ENCODE assay signal across 23 mouse cellular contexts in the genomic region with DNA sequence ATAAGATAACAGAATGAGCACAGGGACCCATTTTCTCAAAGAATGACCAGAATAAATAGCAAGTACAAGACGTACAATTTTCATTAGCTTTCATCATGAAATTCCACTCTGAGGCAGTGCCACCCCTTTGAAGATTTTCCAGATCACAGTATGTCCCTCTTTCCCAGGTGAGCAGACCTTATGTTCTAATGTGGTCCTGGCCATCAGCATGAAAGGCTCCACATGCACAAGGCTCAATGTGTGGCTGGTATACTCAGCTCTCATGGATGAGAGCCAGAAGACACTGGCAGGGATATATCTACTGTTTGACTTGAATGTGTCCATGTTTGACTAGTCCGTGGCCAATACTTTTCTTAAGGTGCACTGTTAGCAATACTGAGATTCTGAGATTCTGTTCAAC.
DNase-seq lines count a peak whose midpoint lies in the region; ATAC-seq and TF ChIP-seq lines count a peak whose summit lies in the region.
"Had no signal": no experiment of that assay in that cellular context is flagged by ENCODE, and none has a peak within 500 bp of the region (broad histone marks: within the 10 kb centered on the region; RNA-seq: fewer than 3 reads in every experiment).

No protein-coding gene starts in this region.

- no peak overlapping the region for H3K27ac ChIP-seq in forebrain, postnatal 0 days (ENCODE audit: low read depth, low read length)
- H3K27ac ChIP-seq: embryonic facial prominence, embryonic 10.5 days; forebrain, embryonic 13.5 days; heart, embryonic 10.5 days; hindbrain, embryonic 12.5 days had no signal

- peak; percentile 99 for ATAC-seq in cerebellum, adult (ENCODE audit: insufficient number of reproducible peaks, low FRiP score, low TSS enrichment)
- ATAC-seq in forebrain, postnatal 0 days: no peak
- ATAC-seq: CD4-positive, CD25-positive, alpha-beta regulatory T cell, adult 4 months; forebrain, embryonic 13.5 days; hindbrain, embryonic 16.5 days; inflammation-experienced regulatory T-cells, adult 6 months; intestine, postnatal 0 days had no signal

- no peak overlapping the region for H3K4me3 ChIP-seq in forebrain, postnatal 0 days (ENCODE audit: low read depth, low read length)
- H3K4me3 ChIP-seq: embryonic facial prominence, embryonic 10.5 days; forebrain, embryonic 13.5 days; heart, embryonic 10.5 days; hindbrain, embryonic 12.5 days had no signal

- no peak for DNase-seq in cerebellum, postnatal 4 days (ENCODE audit: low spot score in 2 of 2)
- DNase-seq in cerebellum, adult 9-10 months: peak; percentile 92
- peak; percentile 68 to 74 for DNase-seq in cerebellum, postnatal 25 days
- DNase-seq in left cerebral cortex, adult 11 months (ENCODE audit: low spot score): no peak
- no peak for DNase-seq in forebrain, postnatal 0 days
- no peak for DNase-seq in layer of hippocampus, adult 9-11 months
- DNase-seq: adrenal gland, postnatal 10 days; B cell, adult 2 months; gastrocnemius, postnatal 10 days; heart, adult 18-20 months; heart, postnatal 10 days; heart, postnatal 4 days; kidney, adult 9 months had no signal

- H3K27me3 ChIP-seq in forebrain, postnatal 0 days (ENCODE audit: insufficient read depth, low read length): no peaks in the 10 kb centered on the region
- H3K27me3 ChIP-seq: forebrain, embryonic 13.5 days; hindbrain, embryonic 12.5 days had no signal

- no peaks in the 10 kb centered on the region for H3K4me1 ChIP-seq in forebrain, postnatal 0 days (ENCODE audit: insufficient read depth)
- H3K4me1 ChIP-seq: embryonic facial prominence, embryonic 10.5 days; forebrain, embryonic 13.5 days; heart, embryonic 10.5 days; hindbrain, embryonic 12.5 days had no signal

- no peaks in the 10 kb centered on the region for H3K36me3 ChIP-seq in forebrain, postnatal 0 days (ENCODE audit: insufficient read depth)
- H3K36me3 ChIP-seq: embryonic facial prominence, embryonic 10.5 days; G1E; heart, embryonic 10.5 days; hindbrain, embryonic 12.5 days had no signal

- no peak for TF ChIP-seq CTCF in forebrain, postnatal 0 days (IDR thresholded peaks at IDR 0.05; ENCODE audit: low read depth)

- no peak overlapping the region for H3K4me2 ChIP-seq in forebrain, postnatal 0 days (ENCODE audit: low read depth)
- H3K4me2 ChIP-seq: forebrain, embryonic 13.5 days; hindbrain, embryonic 12.5 days had no signal

- H3K9me3 ChIP-seq in forebrain, postnatal 0 days (ENCODE audit: low read length): no peaks in the 10 kb centered on the region
- H3K9me3 ChIP-seq: embryonic facial prominence, embryonic 10.5 days; forebrain, embryonic 13.5 days; G1E; heart, embryonic 10.5 days; hindbrain, embryonic 12.5 days had no signal

- no peak overlapping the region for H3K9ac ChIP-seq in forebrain, postnatal 0 days
- H3K9ac ChIP-seq: forebrain, embryonic 13.5 days; hindbrain, embryonic 12.5 days had no signal

- 91% methylated on average over 2 of the region's 2 CpGs for WGBS in forebrain, postnatal 0 days

Comparison
In these comparisons a context has a peak if more than half of its experiments do, and no peak if none do; other contexts are left out.
1. DNase-seq: peak in cerebellum, adult 9-10 months (single experiment) and cerebellum, postnatal 25 days (2 of 2); none in cerebellum, postnatal 4 days (0 of 2), left cerebral cortex, adult 11 months (single experiment), forebrain, postnatal 0 days (single experiment) and layer of hippocampus, adult 9-11 months (single experiment).